Mouse (Mus musculus) lung, postnatal 10 days (tissue): ENCODE data around the gene Ociad2.

ENCODE experiments used
- DNase-seq: peaks from one replicate; pipeline ENCODE4 v3.0.0; 2021

Gene Ociad2

DNA sequence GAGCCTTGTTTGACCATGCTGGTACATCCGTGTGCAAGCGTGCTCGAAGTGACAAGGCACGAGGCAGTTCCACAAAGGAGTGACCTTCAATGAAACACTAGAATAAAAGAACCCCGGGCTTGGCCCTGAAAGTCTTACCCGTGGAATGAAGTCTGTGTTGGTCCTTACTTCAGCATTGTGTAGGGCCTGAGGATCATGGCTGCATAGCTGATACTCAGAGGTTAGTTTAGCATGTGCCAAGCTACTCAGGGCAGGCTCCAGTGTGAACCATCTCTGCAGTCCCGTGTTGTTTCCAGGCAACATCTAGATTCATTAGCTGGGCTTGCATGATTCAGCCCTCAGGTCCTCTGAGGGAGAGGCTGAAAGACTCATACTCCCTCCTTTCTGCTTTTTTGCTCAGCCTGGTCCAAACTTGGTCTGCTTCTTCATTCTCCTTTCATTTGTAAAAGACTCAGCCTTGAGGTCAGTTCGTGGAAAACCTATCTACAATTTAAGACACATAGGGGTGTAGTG lies at the start of gene Ociad2:
Gene Ociad2, minus strand, starts transcription at position 306 of the 513 bp plus-strand sequence.
- DNase-seq, result no peak

DNA sequence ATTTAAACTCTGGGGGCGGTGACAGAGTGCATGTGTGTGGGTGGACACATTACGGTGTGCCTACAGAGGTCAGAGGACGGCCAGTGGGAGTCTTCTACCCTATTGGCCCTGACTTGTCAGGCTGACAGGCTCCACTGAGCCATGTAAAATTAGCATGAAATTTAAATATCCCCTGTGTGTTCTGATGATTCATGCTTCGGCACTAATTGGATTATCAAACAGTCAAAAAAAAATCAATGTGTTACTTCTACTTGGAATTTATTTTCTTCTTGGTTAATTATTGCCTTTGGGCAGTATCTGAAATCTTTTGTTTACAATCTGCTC lies 42.8 kb upstream of the Ociad2 start:
- DNase-seq, result no peak

DNA sequence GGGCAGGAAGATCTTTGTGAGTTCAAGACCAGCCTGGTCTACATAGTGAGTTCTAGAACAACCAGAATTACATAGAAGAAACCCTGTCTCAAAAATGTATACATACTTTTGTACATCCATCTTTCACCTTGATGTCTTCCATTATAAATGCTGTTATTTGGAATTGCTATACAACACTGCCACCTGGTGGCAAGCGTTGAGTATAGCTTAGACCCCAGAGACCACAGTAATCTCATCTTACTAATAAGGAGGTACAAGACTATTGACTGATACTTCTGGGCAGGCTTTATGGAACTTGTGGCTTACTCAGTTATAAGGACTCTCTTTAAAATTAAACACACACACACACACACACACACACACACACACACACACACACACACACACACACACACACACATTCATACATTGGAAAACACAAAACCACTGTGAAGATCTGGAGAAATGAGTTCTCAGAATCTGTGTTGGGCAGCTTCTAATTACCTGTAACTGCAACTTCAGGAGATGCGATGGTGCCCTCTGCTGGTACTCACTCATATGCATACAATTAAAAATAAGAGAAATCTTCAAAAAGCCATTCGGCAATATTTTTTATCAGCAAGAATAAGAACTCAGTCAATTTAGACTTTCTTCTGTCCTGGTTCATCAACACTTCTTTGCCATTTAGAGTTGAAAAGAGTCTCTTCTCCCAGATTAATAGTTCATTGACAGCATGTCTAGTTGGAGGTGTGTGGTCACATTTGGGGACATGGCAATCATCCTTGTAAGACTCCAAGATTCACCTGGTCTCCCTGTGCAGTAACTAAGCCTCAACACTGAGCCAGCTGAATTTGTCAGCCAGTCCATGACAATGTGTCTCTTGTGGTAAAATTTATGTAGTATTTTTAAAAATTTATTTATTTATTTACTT lies 42.2 kb upstream of the Ociad2 start:
- DNase-seq, result peak; percentile 77

DNA sequence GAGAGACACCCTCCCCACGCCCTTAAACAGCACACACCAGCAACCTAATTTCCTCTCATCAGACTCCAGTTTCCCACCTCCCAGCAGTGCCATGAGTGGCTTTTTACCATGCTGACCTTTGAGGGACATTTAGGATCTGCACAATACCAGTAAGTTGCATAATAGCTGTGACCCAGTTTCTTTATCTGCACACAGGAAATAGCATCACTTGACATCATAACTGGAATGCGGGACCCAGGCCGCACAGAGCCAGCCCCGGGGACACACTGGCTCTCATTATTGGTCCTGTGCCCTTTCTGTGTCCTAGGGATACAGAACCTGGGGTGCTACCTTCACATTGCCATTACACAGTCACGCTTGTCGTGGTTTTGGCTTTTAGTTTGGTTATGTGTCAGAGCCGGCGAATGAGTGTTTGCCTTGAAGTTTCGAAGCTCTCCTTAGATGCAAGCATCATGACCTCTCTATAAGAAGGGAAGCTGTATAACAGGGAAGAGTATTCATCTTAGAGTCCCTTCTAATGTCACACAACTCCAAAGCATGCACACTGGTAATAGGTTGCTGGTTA lies 41.2 kb upstream of the Ociad2 start:
- no peak for DNase-seq

DNA sequence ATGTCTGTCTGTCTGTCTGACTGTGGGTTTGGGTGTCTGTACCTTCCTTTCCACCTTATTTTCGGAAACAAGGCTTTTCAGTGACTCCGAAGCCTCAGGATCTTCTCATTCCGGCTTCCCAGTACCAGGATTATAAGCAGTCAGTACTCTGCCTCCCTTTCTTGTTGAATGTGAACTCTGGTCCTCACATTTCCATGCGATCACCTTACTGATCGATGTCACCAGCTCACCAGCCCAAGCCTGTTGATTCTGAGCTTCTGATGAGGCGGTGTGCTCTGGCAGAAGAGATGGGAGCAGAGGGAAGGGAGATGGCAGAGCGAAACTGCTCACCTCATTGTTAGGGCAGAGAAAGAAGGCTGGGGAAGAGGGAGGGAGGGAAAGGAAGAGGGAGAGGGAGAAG lies 40.7 kb upstream of the Ociad2 start:
- DNase-seq, result no peak

DNA sequence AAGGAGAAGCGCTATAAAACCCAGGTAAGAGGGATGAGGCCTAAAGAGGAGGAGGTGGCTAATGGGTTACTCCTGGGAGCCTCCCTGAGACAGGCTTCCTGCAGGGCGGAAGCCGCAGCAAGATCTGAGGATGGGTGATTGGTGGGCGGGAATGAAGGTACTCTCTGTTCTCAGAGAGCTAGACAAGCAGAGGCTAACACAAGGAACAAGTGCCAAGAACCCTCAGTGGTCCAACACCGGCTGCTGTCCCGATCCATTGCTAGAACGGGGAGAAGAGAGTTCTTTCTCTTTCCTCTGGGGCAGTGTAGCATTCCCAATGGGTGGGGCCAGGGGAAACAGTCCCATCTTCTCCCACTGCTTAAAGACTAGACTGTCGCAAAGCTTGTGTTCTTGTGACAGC lies 40.0 kb upstream of the Ociad2 start:
- no peak for DNase-seq

DNA sequence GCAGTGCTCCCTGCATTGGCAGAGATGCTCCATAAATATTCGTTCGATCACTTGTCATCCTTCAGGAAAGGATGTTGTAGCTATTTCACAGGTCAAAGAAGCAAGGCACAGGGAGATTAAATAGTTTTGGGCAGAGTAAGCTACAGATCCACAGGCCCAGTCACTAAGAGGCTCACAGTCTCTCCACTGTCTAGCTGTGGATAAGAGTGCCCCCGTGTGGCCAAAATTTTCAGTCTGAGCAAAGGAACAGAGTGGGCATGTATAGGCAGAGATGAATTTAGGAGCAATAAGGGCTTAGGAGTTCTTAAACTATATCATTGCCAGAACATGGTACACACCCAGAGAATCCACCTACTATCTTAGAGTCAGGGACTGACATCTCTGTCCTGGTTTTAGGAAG lies 39.1 kb upstream of the Ociad2 start:
- peak; percentile 88 for DNase-seq

DNA sequence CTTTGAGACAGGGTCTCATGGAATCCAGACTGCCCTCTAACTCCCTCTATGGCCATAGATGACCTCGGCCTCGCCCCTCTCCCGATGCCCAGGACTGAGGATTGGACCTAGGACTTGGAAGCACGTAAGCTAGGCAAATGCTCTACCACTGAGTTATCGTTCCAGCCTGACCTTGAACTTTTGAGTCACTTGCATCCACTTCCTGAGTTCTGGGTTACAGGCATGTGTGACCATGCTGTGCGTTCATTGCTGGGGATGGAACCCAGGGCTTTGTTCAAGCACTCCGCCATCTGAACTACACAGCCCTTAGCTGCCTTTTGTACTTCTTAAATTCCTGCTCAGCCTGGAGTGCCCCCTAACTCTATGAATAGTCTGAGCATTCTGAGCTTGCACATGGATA lies 35.7 kb upstream of the Ociad2 start:
- no peak for DNase-seq

DNA sequence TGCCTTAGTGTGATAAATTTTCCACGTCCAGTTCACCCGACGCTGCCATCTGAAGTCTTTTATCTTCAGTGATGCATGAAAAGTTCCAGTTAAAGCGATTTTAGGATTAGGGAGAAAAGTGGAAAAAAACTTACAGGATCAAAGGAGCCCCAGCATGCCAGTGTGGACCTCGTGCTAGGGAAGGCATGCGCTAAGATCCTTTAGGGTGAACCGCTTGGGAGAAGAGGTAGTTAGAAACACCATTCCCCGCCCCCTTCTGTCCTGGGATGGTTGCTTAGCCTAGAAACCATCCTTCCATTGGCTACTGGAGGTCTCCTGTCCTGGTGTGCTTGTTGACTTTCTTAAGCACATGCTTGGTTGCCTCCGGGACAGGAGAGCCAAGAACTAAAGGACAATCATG lies 35.2 kb upstream of the Ociad2 start:
- DNase-seq, result no peak

DNA sequence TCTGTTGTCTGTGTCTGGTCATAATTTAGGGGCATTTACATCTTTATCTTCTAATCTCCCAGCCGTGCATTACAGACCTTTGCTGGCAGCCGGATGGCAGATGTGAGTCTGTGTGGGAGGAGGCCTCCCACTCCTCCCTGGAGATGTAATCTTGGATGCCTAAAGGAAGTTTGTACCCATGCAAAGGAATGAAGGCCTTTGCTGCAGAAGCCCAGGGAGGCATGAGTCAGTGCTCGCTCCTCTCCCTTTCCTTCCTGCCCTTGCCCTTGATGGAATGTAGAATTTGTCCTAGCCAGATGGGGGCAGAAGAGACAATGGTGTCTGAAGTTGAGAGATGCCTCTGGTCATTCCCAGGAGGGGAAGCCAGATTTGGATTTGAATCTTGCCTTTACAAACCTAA lies 32.4 kb upstream of the Ociad2 start:
- DNase-seq, result no peak

DNA sequence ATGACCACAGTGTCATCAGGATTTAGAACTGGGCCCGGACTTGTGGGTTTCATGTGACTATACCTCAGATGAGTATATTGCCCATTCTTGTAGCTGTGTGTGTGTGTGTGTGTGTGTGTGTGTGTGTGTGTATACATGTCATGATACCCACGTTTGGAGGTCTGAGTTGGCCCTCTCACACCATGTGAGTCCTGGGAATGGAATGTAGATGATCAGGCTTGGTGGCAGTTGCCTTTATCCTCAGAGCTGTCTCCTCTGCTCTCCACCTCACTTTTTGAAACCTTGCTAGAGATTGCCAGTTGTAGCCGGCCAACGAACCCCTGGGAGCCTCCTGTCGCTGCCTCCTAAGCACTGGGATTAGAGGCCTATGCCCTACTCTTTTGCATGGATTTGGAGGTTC lies 31.8 kb upstream of the Ociad2 start:
- DNase-seq, result no peak

DNA sequence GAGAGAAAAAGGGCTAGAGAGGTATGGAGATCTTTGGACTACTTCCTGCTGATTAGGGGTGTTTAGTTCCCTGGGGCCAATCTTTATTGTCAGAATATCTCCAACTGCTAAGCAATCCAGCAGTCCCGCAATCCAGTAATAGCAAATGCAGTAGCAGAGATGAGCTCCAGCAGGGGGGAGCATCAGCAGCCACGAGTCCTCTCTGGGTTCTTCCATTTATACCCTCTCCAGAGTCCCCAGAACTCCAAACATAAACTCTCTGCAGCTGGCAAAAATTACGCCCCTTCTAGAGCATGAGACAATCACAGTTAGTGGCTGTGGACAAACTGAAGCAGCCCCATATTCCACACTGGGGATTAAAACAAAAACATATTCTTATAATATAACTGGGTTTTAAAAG lies 28.9 kb upstream of the Ociad2 start:
- DNase-seq, result no peak

DNA sequence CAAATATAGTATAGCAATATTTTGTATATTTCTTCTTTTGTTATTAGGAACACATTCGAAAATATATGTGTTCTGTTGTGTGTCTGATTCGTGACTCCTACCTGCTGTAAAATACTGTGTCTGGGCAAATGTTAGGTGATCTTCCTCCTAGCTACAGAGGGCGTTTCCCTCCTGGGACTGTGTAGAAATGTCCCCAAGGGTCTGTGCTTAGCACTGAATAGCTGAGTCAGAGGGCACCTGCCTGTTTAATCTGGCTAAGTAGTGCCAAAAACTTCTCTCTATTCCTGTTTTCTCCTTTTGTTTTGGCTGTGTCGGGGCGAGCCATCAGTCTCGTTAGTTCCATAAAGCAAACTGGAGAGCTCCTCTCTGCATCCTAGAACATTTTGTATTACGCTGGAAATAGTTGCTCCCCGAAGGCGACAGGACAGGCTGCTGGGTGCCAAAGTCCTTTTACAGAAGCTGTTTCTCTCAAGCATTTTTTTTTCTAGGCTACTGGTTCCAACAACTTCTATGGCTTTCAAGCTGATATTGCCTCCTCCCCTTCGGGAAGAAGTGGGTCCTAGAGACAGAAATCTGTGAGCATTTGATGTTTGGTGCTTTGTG lies 28.1 kb upstream of the Ociad2 start:
- DNase-seq, result no peak

DNA sequence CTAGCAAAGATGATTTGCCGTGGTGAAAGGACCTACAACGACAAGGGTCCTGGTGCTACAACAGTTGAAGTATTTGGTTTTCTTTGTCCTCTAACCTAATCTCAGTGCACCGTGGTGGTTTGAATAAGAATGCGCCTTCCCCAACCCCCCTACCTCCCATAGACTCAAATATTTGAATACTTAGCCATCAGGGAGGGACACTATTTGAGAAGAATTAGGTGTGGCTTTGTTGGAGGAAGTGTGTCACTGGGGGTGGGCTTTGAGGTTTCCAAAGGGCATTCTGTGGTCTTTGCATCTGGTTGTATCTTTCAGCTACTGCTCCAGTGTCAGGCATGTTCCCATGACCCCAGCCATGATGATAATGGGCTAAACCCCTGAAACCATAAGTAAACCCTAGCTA lies 27.1 kb upstream of the Ociad2 start:
- no peak for DNase-seq

DNA sequence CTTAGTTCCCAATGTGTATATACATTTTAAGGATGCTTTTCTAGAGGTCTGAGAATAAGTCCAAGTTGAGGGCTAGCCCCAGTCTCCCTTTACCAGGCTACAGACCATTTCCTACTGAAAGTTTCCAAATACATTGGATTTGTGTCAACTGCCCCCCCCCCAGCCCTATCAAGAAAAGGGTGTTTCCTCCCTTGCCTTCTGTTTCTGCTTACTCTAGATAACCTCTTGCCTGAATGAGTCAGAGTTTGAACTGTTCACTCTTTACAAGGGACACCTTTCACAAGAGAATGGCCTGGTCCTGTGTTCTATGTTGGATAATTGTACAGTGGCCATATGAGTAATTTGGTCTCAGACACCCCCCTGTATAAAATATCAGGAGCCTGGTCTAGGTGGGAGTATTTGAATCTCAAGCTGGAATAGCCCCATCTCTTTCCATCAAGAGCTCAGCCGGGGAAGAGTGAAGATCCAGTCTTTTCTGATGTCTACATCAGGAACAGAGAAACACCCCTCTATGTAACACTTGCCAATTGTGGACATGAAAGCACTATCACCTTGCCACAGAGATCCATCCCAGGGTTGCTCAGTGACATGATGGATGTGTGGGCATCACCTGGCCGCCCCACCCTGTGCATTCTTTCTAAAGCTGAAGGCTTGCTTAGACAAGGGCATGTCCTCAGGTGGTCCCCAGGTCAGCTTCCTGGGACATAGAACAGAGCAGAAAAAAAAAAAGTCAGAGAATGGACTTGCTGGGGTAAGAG lies 23.5 kb upstream of the Ociad2 start:
- DNase-seq, result no peak

DNA sequence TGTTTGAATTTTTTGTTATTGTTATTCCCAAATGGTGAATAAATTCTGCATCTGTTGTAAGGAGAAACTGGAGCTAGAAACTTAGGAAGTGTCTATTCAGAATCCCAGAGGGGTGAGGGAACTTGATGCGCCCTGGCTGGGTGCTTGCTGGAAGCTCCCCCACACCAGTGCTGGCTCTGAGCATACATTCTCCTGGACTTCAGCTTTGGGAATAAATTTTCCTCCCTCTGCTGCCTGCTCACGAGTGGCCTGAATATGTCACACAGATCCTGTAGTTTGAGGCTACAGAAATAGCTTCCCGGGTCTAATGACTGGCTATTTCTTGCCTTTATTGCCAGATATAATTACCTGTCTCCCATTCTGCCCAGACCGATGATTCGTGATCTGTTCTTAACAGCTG lies 22.0 kb upstream of the Ociad2 start:
- DNase-seq, result no peak

DNA sequence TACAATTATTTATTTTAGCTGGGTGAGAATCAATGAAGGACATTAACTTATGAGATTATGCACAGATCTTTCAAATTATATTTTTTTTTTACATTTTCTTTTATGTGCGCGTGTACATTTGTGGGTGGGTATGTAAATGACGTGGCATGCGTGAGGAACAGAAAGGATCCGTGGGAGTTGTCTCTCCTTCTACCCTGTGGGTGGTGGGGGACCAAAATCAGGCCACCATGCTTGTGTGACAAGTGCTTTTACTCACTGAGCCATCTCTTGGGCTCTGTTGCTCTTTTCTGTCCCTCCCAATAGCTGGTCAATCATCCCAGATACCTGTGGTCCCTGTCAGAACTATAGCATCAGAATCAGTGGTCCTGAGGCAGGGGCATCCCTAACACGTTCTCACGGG lies 21.5 kb upstream of the Ociad2 start:
- DNase-seq, result no peak

DNA sequence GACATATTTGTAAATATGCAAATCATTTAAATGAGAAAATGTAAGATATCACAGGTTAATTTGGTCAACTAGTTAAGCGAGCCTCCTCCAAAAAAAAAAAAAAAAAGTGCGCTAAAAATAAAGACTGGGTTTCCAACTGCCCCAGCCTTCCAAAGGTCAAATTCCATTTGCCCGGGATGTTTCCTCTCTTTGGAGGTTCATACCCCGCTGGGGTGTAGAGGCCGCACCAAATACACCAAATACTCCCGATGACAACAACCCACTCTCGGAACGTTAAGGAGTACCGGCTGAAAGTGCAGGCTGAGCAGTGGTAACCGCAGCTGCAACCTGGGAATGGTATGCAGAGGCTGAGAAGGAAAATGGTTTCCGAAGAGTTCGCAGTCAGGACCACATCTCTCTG lies 19.4 kb upstream of the Ociad2 start:
- no peak for DNase-seq

DNA sequence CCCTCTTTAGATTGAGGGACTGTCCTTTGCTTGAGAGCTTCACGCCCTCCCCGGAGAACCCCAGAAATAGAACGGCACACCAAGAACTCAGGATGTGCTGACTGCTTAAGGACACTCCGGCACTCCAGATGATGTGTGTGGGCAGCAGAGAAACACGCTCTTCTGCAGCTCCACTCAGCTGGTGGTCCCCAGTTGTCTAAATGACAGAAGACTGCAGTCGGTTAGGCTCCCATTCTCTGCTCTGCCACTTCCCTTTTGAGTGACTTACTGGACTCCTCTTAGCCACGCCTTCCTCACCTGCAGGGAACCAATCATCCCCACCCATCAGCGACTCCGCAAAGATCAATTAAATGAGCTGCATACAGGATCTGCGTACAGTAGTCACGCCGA lies 18.9 kb upstream of the Ociad2 start:
- DNase-seq, result no peak

DNA sequence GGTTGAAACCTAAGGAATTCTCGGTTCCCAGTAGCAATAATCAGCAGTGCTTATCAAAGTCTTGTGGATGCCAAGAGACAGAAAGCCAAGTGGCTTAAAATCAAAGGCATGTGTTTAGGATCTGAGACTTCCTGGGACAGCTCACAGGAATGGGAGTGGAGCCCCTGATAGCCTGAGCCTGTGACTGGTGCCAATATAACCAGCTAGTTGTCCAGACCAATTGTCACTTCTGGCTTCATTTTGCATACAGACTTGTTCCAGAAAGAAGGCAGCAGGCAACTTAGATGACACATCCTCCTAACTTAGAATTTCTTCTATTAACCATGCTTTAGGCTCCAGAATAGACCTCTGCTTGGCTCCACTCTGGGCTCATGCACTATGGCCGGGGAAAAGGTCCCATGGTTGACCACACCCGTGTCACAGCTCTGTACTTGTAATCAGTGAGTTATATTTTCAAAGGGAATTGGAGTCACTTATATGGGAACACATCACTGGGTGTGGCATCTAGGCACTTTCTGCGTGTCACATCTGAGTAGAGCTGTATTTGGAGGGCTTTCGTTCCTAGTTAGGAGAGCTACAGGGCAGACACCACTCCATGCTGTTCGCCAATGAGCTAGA lies 18.4 kb upstream of the Ociad2 start:
- no peak for DNase-seq

DNA sequence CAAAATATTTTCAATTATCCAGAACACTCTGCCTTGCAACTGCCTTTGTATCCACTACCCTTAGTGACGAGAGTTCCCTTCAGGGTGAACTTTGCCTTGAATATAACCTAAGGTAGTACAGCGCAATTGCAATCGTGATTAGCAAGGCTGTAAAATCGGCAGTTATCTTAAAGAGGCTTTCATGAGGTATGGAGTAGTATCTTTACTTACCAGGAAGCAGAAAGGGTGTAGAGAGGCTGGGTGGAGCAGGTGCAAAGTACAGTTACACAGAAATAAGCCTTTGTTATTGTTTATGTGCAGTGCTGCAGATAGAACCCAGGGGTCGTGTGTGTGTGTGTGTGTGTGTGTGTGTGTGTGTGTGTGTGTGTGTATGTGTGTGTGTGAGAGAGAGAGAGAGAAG lies 14.6 kb upstream of the Ociad2 start:
- no peak for DNase-seq

DNA sequence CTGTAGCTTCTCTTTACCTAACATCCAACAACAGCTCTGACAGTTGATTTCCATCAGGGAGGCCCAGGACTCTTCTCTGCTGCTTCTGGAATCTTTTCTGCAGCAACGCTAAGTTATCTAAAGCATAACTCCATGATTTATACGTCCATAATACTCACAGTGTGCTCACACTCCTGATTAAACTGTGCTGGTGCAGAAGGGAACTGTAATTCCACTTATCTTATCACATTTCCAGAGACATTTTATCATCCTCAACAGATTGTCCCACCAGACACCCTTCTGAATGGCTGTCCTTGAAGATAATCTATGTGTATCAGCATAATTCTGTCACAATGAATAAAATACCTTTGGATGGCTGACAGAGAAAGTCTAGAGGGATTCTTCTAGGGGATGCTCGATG lies 13.2 kb upstream of the Ociad2 start:
- DNase-seq, result no peak

DNA sequence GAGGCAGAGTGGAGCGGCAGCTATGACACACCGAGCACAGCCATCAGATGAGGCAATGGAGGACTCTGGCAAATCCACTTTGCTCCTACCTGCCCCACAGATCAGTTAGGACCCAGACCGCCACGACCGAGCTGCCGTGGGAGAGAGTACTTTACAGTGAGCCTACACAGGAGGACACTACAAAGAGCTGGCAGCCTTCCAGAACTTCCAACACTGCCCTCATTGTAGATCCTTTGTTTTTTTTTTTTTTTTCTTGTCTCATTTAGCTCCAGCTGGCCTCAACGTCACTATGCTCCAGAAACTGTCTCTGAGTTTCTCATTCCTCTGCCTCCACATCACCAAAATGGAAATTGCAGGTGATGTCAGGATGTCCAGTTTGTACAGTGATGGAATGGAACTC lies 12.7 kb upstream of the Ociad2 start:
- no peak for DNase-seq
